Mouse (Mus musculus) spleen, adult 2 months (tissue): ENCODE measurements around the gene 1700018F24Rik.

Source experiments
- CTCF ChIP-seq: fragments of 200-500 bp; IDR thresholded peaks from 2 replicates; pipeline ENCODE4 v1.5.1; 2011; ENCODE audit warnings: mild to moderate bottlenecking, inconsistent platforms; ENCODE audit not compliant: insufficient read depth, insufficient read length, insufficient replicate concordance; ENCODE audit errors: extremely low read depth
- POLR2A ChIP-seq: fragments of 200-500 bp; IDR thresholded peaks from 2 replicates; pipeline ENCODE4 v1.6.1; 2011; ENCODE audit warnings: low read depth, low read length, inconsistent platforms

GRCm38 (mm10) chr5:145057907-145058306 is 15.1 kb downstream of the 1700018F24Rik start:
- no peak for TF ChIP-seq CTCF
- no peak for TF ChIP-seq POLR2A
